Mouse (Mus musculus): ENCODE measurements around the gene Cdc37l1.

DNA sequence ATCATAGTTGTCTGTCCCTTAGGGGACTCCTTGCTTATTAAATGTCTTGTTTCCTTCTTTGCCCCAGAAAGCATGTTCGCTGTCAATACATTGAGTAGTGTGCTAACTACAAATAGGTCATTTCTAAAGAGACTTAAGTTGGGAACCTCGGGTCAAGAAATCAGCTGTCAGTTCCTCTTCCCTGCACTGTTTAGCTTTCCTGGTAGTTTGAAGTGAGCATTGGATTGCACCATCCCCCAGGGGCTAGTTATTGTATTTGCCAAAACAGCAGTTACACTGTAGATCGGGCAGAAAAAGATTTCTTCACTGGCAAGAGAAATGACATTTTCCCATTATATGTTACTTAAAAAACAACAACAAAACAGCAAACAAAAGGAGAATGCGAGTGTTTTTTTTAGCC, 22.0 kb upstream of the Cdc37l1 start:
- TF ChIP-seq CTCF (IDR thresholded peaks at IDR 0.05) (no peak), EP300 (IDR thresholded peaks at IDR 0.05; ENCODE audit: insufficient read depth, low read depth, low read length) (no peak)
